Mouse (Mus musculus) brain, adult 2 months (tissue): ENCODE results near the gene Clcn5.
A peak's percentile ranks its signal among the peaks of the same experiment; 100 is the strongest.

Experiments
- DNase-seq: peaks from one replicate; pipeline ENCODE4 v3.0.0; 2011; ENCODE audit warnings: low read depth, low spot score

The Clcn5 gene

GRCm38 (mm10) chrX:7197833-7198232, 121.3 kb downstream of the Clcn5 start:
- no peak for DNase-seq

GRCm38 (mm10) chrX:7190816-7191215, 128.3 kb downstream of the Clcn5 start:
- DNase-seq = no peak

- DNase-seq = peak; percentile 86
Measured at GRCm38 (mm10) chrX:7188311-7188807, 130.8 kb downstream of the Clcn5 start.

- peak; percentile 42 for DNase-seq
Measured at GRCm38 (mm10) chrX:7187455-7188310, 131.5 kb downstream of the Clcn5 start.

- DNase-seq = no peak
Measured at GRCm38 (mm10) chrX:7170156-7170555, 149.0 kb downstream of the Clcn5 start.

GRCm38 (mm10) chrX:7168799-7169198, 150.4 kb downstream of the Clcn5 start:
- DNase-seq = no peak

GRCm38 (mm10) chrX:7157976-7158375, 161.2 kb downstream of the Clcn5 start:
- no peak for DNase-seq

- peak; percentile 10 for DNase-seq
Measured at GRCm38 (mm10) chrX:7156026-7156732, 163.0 kb downstream of the Clcn5 start.

- DNase-seq = peak; percentile 7
Measured at GRCm38 (mm10) chrX:7150129-7150528, 169.0 kb downstream of the Clcn5 start.

- DNase-seq = no peak
Measured at GRCm38 (mm10) chrX:7146156-7146555, 173.0 kb downstream of the Clcn5 start.

GRCm38 (mm10) chrX:7121618-7122280, 197.4 kb downstream of the Clcn5 start:
- DNase-seq = no peak

GRCm38 (mm10) chrX:7114885-7115284, 204.3 kb downstream of the Clcn5 start:
- DNase-seq = no peak
